Mouse (Mus musculus) intestine, postnatal 0 days (tissue): ENCODE results near the gene Sdsl. TPM values are rescaled to one million over a fixed set of nuclear protein-coding genes. Genes with fewer than 3 reads are reported as not detected.

Source experiments
- ATAC-seq: fragments of 200-750 bp; cut with Nextera tagmentation; 2 replicates; pipeline ENCODE4 v1.8.0; 2017; ENCODE audit warnings: mild to moderate bottlenecking, moderate TSS enrichment, moderate library complexity
- H3K27ac ChIP-seq: fragments of 300-500 bp; sonication (generic); 2 replicates; pipeline ENCODE4 v1.5.1; 2014; ENCODE audit warnings: mild to moderate bottlenecking, low read depth, low read length, moderate library complexity
- H3K27me3 ChIP-seq: fragments of 300-500 bp; sonication (generic); replicated peaks from 2 replicates; pipeline ENCODE4 v1.6.1; 2014; ENCODE audit warnings: low read length, mixed read lengths; ENCODE audit not compliant: control insufficient read depth, insufficient read depth
- H3K36me3 ChIP-seq: fragments of 300-500 bp; sonication (generic); 2 replicates; pipeline ENCODE4 v1.6.1; 2014; ENCODE audit warnings: mild to moderate bottlenecking, moderate library complexity; ENCODE audit not compliant: control insufficient read depth, insufficient read depth
- H3K4me1 ChIP-seq: fragments of 300-500 bp; sonication (generic); replicated peaks from 2 replicates; pipeline ENCODE4 v1.6.1; 2014; ENCODE audit warnings: antibody characterized with exemption, low read length, mixed read lengths; ENCODE audit not compliant: control insufficient read depth, insufficient read depth
- H3K4me2 ChIP-seq: fragments of 300-500 bp; sonication (generic); replicated peaks from 2 replicates; pipeline ENCODE4 v1.6.1; 2014; ENCODE audit warnings: low read depth, mild to moderate bottlenecking, moderate library complexity
- H3K4me3 ChIP-seq: fragments of 300-500 bp; sonication (generic); 2 replicates; pipeline ENCODE4 v1.5.1; 2014; ENCODE audit warnings: low read depth, low read length
- H3K9ac ChIP-seq: fragments of 300-500 bp; sonication (generic); 2 replicates; pipeline ENCODE4 v1.6.1; 2014; ENCODE audit warnings: mild to moderate bottlenecking, low read depth, low read length
- H3K9me3 ChIP-seq: fragments of 300-500 bp; sonication (generic); 2 replicates; pipeline ENCODE4 v1.6.1; 2016; ENCODE audit warnings: mixed run types; ENCODE audit not compliant: control insufficient read depth
- CTCF ChIP-seq: sonication (generic); IDR thresholded peaks from 2 replicates; pipeline ENCODE4 v1.5.1; 2016; ENCODE audit warnings: low read depth, mild to moderate bottlenecking, control low read depth, antibody characterized with exemption, moderate library complexity
- WGBS: fragments of 180-500 bp; shearing (Covaris S2); extraction: QIAGEN DNeasy Blood & Tissue Kit; methylation state at CpG from one replicate; pipeline ENCODE4 v1.1.7; 2014; 5-methylcytosine and 5-hydroxymethylcytosine counted together
- polyA plus RNA-seq: library from polyadenylated mRNA; unstranded; fragments of >200 nt; fragmentation: Nextera tagmentation; extraction: Ambion mirVana; gene quantifications from 2 replicates; pipeline ENCODE4 v1.2.1, GENCODE M21; 2015

Sdsl gene
- polyA plus RNA-seq, 1 experiment from 2014 or later = 21.2 TPM

DNA sequence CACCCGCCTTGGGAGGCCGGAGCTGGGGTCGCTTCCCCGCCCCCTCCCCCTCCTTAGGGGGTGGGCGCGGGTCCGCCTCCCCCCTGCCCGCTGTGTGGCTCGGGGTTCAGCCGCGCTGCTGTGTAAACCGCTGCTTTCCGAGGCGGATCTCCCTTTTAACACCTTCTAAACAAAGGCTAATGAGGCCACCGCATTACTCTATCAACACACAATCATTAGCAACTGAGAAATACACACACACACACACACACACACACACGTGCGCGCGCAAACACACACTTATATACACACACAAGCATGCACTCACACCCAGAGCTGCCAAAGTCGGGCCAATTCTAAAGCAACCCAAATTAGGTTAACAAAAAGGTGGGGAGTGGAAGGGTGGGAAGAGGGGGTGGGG is 46.9 kb downstream of the Sdsl start:
- peaks cover 76% of the 10 kb centered on the region for H3K27me3 ChIP-seq
- no peak overlapping the region for H3K4me3 ChIP-seq
- H3K4me2 ChIP-seq = no peak overlapping the region
- ATAC-seq = no peak
- WGBS = under 1% methylated on average over 15 of the region's 20 CpGs
- no peak overlapping the region for H3K9ac ChIP-seq
- TF ChIP-seq CTCF = no peak
- H3K36me3 ChIP-seq = no peaks in the 10 kb centered on the region
- no peaks in the 10 kb centered on the region for H3K4me1 ChIP-seq
- H3K9me3 ChIP-seq = no peaks in the 10 kb centered on the region
- no peak overlapping the region for H3K27ac ChIP-seq

DNA sequence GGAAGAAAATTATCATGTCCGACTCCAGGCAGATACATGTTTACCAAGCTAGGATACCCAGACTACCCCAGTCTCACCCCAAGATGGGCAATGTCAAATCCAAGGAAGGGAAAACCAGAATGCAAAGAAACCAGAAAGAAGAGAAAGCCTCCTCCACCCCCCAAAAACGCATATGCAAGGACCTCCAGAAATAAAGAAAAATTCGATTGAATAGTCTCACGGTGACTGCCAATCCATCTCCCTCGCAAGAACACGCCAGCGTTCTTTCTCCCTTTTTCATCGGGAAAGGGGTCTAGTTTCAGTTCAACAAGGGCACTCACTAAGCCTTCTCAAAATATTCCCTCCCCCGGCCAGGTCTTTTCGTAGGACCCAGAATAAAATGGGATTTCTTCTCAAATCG is 48.0 kb downstream of the Sdsl start:
- Histone ChIP-seq H3K4me2 (no peak overlapping the region), H3K27me3 (peaks cover 67% of the 10 kb centered on the region), H3K36me3 (no peaks in the 10 kb centered on the region), H3K4me1 (no peaks in the 10 kb centered on the region), H3K4me3 (no peak overlapping the region), H3K9me3 (no peaks in the 10 kb centered on the region), H3K9ac (no peak overlapping the region), H3K27ac (no peak overlapping the region)
- 3% methylated on average over 11 of the region's 11 CpGs for WGBS
- TF ChIP-seq CTCF = no peak
- no peak for ATAC-seq

- TF ChIP-seq CTCF = no peak
- H3K4me1 ChIP-seq = no peaks in the 10 kb centered on the region
- no peaks in the 10 kb centered on the region for H3K36me3 ChIP-seq
- peaks cover 63% of the 10 kb centered on the region for H3K27me3 ChIP-seq
- WGBS = under 1% methylated on average over 19 of the region's 19 CpGs
- ATAC-seq = no peak
- no peaks in the 10 kb centered on the region for H3K9me3 ChIP-seq
- H3K4me3 ChIP-seq = no peak overlapping the region
- H3K4me2 ChIP-seq = no peak overlapping the region
- H3K27ac ChIP-seq = no peak overlapping the region
- H3K9ac ChIP-seq = no peak overlapping the region
These were observed 48.6 kb downstream of the Sdsl start for GRCm38 (mm10) chr5:120424039-120424438.

DNA sequence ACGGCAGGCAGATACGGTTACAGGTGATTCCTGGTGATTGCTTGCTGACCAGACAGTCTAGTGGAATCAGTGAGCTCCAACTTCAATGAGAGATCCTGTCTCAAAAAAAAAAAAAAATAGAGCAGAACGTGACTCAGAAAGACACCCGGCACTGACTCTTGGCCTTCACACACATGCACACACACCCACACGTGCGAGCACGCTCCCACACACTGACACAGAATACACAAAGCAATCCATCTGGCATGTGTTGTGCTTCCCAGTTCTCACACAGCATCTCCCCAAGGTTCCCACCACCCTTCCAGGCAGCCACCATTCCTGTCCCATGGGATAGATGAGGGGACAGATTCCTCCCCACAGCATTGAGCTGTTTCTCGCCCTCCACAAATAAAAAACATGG is 52.5 kb downstream of the Sdsl start:
- 82% methylated on average over 8 of the region's 8 CpGs for whole genome bisulfite sequencing
- ATAC-seq = no peak
- H3K27me3 ChIP-seq = peaks cover 28% of the 10 kb centered on the region

DNA sequence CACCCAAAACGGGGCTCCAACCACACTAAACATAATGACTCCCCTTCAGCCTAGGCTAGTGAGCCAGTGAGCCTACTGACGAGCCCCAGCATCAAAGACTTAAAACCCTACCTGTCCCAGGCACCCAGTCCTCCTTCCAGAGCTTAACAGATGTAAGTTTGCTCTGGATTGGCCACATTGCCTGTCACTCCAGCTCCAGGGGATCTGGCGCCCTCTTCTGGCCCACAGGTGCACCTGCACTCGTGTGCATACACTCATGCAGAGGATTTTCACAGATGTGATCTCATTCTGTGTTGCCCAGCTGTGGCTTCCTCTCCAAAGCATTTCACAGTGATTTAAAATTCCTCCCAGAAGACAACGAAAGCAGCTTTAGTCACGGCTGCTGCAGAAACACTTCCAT is 59.2 kb downstream of the Sdsl start:
- Histone ChIP-seq H3K36me3 (no peaks in the 10 kb centered on the region), H3K4me3 (no peak overlapping the region), H3K27ac (no peak overlapping the region), H3K4me2 (no peak overlapping the region), H3K4me1 (no peaks in the 10 kb centered on the region), H3K9ac (no peak overlapping the region), H3K27me3 (peaks cover 27% of the 10 kb centered on the region), H3K9me3 (no peaks in the 10 kb centered on the region)
- 78% methylated on average over 6 of the region's 6 CpGs for WGBS
- no peak for ATAC-seq
- TF ChIP-seq CTCF = peak; percentile 45

More for the DNA sequence above, 52.5 kb downstream of the Sdsl start:
- H3K4me1 ChIP-seq = no peaks in the 10 kb centered on the region
- no peak overlapping the region for H3K4me3 ChIP-seq
- H3K9me3 ChIP-seq = no peaks in the 10 kb centered on the region
- no peak overlapping the region for H3K9ac ChIP-seq
- TF ChIP-seq CTCF = no peak
- no peaks in the 10 kb centered on the region for H3K36me3 ChIP-seq
- no peak overlapping the region for H3K27ac ChIP-seq
- H3K4me2 ChIP-seq = no peak overlapping the region

DNA sequence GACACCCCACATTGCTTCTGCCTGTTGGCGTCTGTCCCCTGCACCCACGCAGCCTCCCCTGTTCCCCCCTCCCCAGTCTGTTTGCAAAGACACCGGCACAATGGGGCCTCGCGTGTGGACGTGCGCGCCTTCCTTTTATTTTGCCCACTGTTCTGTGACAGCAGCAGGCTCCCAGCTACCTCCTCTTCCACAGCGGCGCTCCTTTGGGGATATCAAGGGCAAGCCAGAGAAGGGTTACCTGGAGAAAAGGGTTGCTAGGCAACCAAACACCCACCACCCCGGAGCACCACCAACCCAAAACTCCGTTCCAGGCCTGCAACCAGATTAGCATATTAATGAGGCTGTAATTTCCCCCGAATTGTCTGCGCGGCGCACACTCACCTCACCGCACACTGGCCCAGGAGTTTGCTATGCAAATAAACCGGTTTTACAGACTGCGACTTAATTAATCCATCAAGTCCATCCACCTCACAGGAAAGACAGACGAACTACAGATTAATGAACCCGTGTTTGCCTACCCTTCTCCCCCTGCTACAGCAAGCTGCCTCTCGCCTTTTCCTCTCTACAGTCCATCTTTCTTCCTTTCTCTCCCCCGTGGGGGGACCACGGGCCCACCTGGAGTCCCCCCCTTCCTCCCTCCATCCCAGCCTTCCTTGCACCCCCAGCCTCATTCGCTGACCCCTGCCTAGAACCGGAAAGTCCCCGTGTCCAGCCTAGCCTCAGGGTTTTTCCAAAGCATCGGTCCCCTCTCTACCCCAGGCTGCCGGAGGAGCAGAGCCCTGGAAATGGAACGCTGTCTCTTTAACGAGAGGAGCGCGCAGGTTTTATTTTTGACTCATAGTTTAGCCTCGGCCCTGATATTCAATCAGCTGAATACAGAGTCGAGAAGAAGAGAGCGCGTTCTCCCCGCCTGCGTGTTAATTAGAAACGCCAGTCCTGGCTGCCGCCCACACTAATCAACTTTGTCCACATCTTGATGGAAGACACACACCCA is 62.9 kb downstream of the Sdsl start:
- no peak for ATAC-seq
- H3K4me2 ChIP-seq = no peak overlapping the region
- no peak overlapping the region for H3K9ac ChIP-seq
- H3K27ac ChIP-seq = no peak overlapping the region
- H3K4me3 ChIP-seq = no peak overlapping the region
- H3K9me3 ChIP-seq = no peaks in the 10 kb centered on the region
- H3K27me3 ChIP-seq = peaks cover 27% of the 10 kb centered on the region
- no peak for TF ChIP-seq CTCF
- WGBS = 3% methylated on average over 41 of the region's 41 CpGs
- H3K4me1 ChIP-seq = no peaks in the 10 kb centered on the region
- no peaks in the 10 kb centered on the region for H3K36me3 ChIP-seq
